28 mouse cellular contexts compared by ENCODE assay signal in genomic region chr10:63402731-63403504, GRCm38 (mm10). TPM values are rescaled to one million over a fixed set of nuclear protein-coding genes. Genes with fewer than 3 reads are reported as not detected.
DNase-seq lines count a peak whose midpoint lies in the region; ATAC-seq and TF ChIP-seq lines count a peak whose summit lies in the region.
"Had no signal": no experiment of that assay in that cellular context is flagged by ENCODE, and none has a peak within 500 bp of the region (broad histone marks: within the 10 kb centered on the region; RNA-seq: fewer than 3 reads in every experiment).

No protein-coding gene starts in this region.

- no peak overlapping the region for H3K4me3 ChIP-seq in liver, adult 2 months (ENCODE audit: insufficient read depth, low read depth, low read length)
- H3K4me3 ChIP-seq in liver, embryonic 11.5 days (ENCODE audit: low read depth, low read length): no peak overlapping the region
- H3K4me3 ChIP-seq: embryonic facial prominence, embryonic 12.5 days; hindbrain, embryonic 10.5 days; midbrain, embryonic 12.5 days; neural tube, embryonic 12.5 days had no signal

- no peaks in the 10 kb centered on the region for H3K79me2 ChIP-seq in liver, adult 2 months (ENCODE audit: control insufficient read depth, insufficient read depth, low read length)

- no peaks in the 10 kb centered on the region for H3K27me3 ChIP-seq in liver, adult 2 months (ENCODE audit: control insufficient read depth, insufficient read depth, low read length)
- H3K27me3 ChIP-seq in liver, embryonic 11.5 days (replicated peaks; ENCODE audit: control insufficient read depth, insufficient read depth, low read length): no peaks in the 10 kb centered on the region
- H3K27me3 ChIP-seq: embryonic facial prominence, embryonic 12.5 days; midbrain, embryonic 12.5 days; neural tube, embryonic 12.5 days; Patski had no signal

- peaks cover 6% of the 10 kb centered on the region for H3K4me1 ChIP-seq in liver, adult 2 months (ENCODE audit: control insufficient read depth, insufficient read depth, low read length)
- H3K4me1 ChIP-seq in liver, embryonic 11.5 days (replicated peaks; ENCODE audit: control insufficient read depth, insufficient read depth, low read length): no peaks in the 10 kb centered on the region
- H3K4me1 ChIP-seq: embryonic facial prominence, embryonic 12.5 days; hindbrain, embryonic 10.5 days; midbrain, embryonic 12.5 days; neural tube, embryonic 12.5 days had no signal

- no peak for ATAC-seq in liver, embryonic 11.5 days (replicated peaks; ENCODE audit: low FRiP score)
- ATAC-seq: CD4-positive, CD25-positive, alpha-beta regulatory T cell, adult 4 months; forebrain, embryonic 16.5 days; Patski had no signal

- H3K4me2 ChIP-seq in liver, embryonic 11.5 days: no peak overlapping the region
- H3K4me2 ChIP-seq: embryonic facial prominence, embryonic 12.5 days; midbrain, embryonic 12.5 days; neural tube, embryonic 12.5 days had no signal

- peak overlapping the region; percentile 69 for H3K27ac ChIP-seq in liver, adult 2 months (replicated peaks; ENCODE audit: insufficient read depth, low read depth, low read length)
- no peak overlapping the region for H3K27ac ChIP-seq in liver, embryonic 11.5 days (ENCODE audit: low read depth, low read length)
- H3K27ac ChIP-seq: embryonic facial prominence, embryonic 12.5 days; hindbrain, embryonic 10.5 days; kidney, postnatal 0 days; liver, embryonic 14.5 days; midbrain, embryonic 12.5 days; neural tube, embryonic 12.5 days; stomach, postnatal 0 days had no signal

- no peak for TF ChIP-seq CTCF in liver, adult 2 months (IDR thresholded peaks at IDR 0.05; ENCODE audit: low read depth, low read length)

- H3K9me3 ChIP-seq in liver, embryonic 11.5 days (ENCODE audit: control insufficient read depth, low read length): no peaks in the 10 kb centered on the region
- H3K9me3 ChIP-seq: embryonic facial prominence, embryonic 12.5 days; hindbrain, embryonic 10.5 days; midbrain, embryonic 12.5 days; neural tube, embryonic 12.5 days had no signal

- no peak overlapping the region for H3K9ac ChIP-seq in liver, adult 2 months (ENCODE audit: low read depth, low read length)
- no peak overlapping the region for H3K9ac ChIP-seq in liver, embryonic 11.5 days (ENCODE audit: low read depth, low read length)
- H3K9ac ChIP-seq: embryonic facial prominence, embryonic 12.5 days; liver, embryonic 14.5 days; midbrain, embryonic 12.5 days; neural tube, embryonic 12.5 days had no signal

- no peak for TF ChIP-seq POLR2A in liver, adult 2 months (IDR thresholded peaks at IDR 0.05; ENCODE audit: extremely low read depth, insufficient read depth, low read length)

- peak; percentile 32 for DNase-seq in cerebellum, adult 11 months
- DNase-seq in cerebellum, postnatal 10 days: no peak
- peak; percentile 91 for DNase-seq in liver, adult 2 months (ENCODE audit: extremely low read depth, low read depth, low spot score)
- no peak for DNase-seq in liver, embryonic 11.5 days (ENCODE audit: low spot score)
- peak; percentile 44 to 70 for DNase-seq in kidney, postnatal 36 days
- DNase-seq in embryo, embryonic 10 days (ENCODE audit: low spot score): no peak
- no peak for DNase-seq in urinary bladder, adult 2 months (ENCODE audit: low spot score)
- DNase-seq: adrenal gland, postnatal 10 days; gastrocnemius, postnatal 25 days; left cerebral cortex, postnatal 4 days; lung, postnatal 10 days; right cerebral cortex, postnatal 4 days had no signal

- WGBS in liver, adult 2 months: 28% methylated on average over 5 of the region's 5 CpGs
- WGBS in liver, embryonic 11.5 days: 78% methylated on average over 5 of the region's 5 CpGs

- H3K36me3 ChIP-seq in liver, adult 2 months (ENCODE audit: control insufficient read depth, insufficient read depth, low read length): no peaks in the 10 kb centered on the region
- no peaks in the 10 kb centered on the region for H3K36me3 ChIP-seq in liver, embryonic 11.5 days (ENCODE audit: control insufficient read depth, insufficient read depth, low read length)
- H3K36me3 ChIP-seq: embryonic facial prominence, embryonic 12.5 days; hindbrain, embryonic 10.5 days; midbrain, embryonic 12.5 days; neural tube, embryonic 12.5 days had no signal

RNA-seq across cellular contexts. Expression of gene Gm7075, which starts 18.7 kb away (rescaled TPM):
- total RNA-seq in liver, adult 2 months (2014; rRNA removed): not detected in 2 replicates
- not detected in 2 replicates for polyA plus RNA-seq in liver, adult 2 months (2012; rRNA removed)
- polyA plus RNA-seq in liver, embryonic 11.5 days (2014; fragmentation: Nextera tagmentation; extraction: Ambion mirVana): not detected in 2 replicates
- 0.25 TPM in 1 of 2 replicates, not detected in the other for polyA plus RNA-seq in urinary bladder, adult 2 months (2012; rRNA removed)
- total RNA-seq: adrenal gland, postnatal 10 days; common myeloid progenitor, adult 5-6 weeks; gastrocnemius, postnatal 25 days; left cerebral cortex, adult 18-20 months; left cerebral cortex, postnatal 4 days; megakaryocyte progenitor cell, adult 5-6 weeks had no signal
- polyA plus RNA-seq: CD4-positive, CD25-positive, alpha-beta regulatory T cell, adult 4 months; embryonic facial prominence, embryonic 12.5 days; forebrain, embryonic 16.5 days; heart, postnatal 0 days; hindbrain, embryonic 10.5 days; kidney, postnatal 0 days; liver, embryonic 14.5 days; midbrain, embryonic 12.5 days; neural tube, embryonic 12.5 days; Patski; stomach, postnatal 0 days; thymus, postnatal 0 days had no signal

RNA-seq across cellular contexts. Expression of gene Dnajc12, which starts 20.7 kb away (rescaled TPM):
- total RNA-seq in liver, adult 2 months (2014; rRNA removed): 5.0 and 10.0 TPM in 2 replicates
- polyA plus RNA-seq in liver, adult 2 months (2012; rRNA removed): 2.7 and 3.2 TPM in 2 replicates
- 18.7 and 19.5 TPM in 2 replicates for polyA plus RNA-seq in liver, embryonic 11.5 days (2014; fragmentation: Nextera tagmentation; extraction: Ambion mirVana)
- 13.7 and 14.9 TPM in 2 replicates for polyA plus RNA-seq in urinary bladder, adult 2 months (2012; rRNA removed)

RNA-seq across cellular contexts. Expression of gene Sirt1, which starts 21.4 kb away (rescaled TPM):
- total RNA-seq in liver, adult 2 months (2014; rRNA removed): 9.6 and 10.3 TPM in 2 replicates
- polyA plus RNA-seq in liver, adult 2 months (2012; rRNA removed): 1.3 and 1.5 TPM in 2 replicates
- polyA plus RNA-seq in liver, embryonic 11.5 days (2014; fragmentation: Nextera tagmentation; extraction: Ambion mirVana): 7.0 and 7.9 TPM in 2 replicates
- polyA plus RNA-seq in urinary bladder, adult 2 months (2012; rRNA removed): 14.1 and 14.3 TPM in 2 replicates

RNA-seq across cellular contexts. Expression of gene Ctnna3, which starts 27.0 kb away (rescaled TPM):
- 0.07 and 0.09 TPM in 2 replicates for total RNA-seq in liver, adult 2 months (2014; rRNA removed)
- not detected in 2 replicates for polyA plus RNA-seq in liver, adult 2 months (2012; rRNA removed)
- 0.30 and 0.40 TPM in 2 replicates for polyA plus RNA-seq in liver, embryonic 11.5 days (2014; fragmentation: Nextera tagmentation; extraction: Ambion mirVana)
- 0.48 and 0.69 TPM in 2 replicates for polyA plus RNA-seq in urinary bladder, adult 2 months (2012; rRNA removed)
- total RNA-seq: common myeloid progenitor, adult 5-6 weeks; ES-E14; megakaryocyte progenitor cell, adult 5-6 weeks had no signal
- polyA plus RNA-seq: midbrain, embryonic 12.5 days; Patski had no signal

Comparison
In these comparisons a context has a peak if more than half of its experiments do, and no peak if none do; other contexts are left out.
1. DNase-seq: peak in cerebellum, adult 11 months (single experiment), liver, adult 2 months (single experiment) and kidney, postnatal 36 days (2 of 2); none in cerebellum, postnatal 10 days (0 of 2), liver, embryonic 11.5 days (single experiment), embryo, embryonic 10 days (single experiment) and urinary bladder, adult 2 months (single experiment).